Mouse (Mus musculus): ENCODE data around the gene Scrg1. TPM values are rescaled to one million over a fixed set of nuclear protein-coding genes. Genes with fewer than 3 reads are reported as not detected.

Gene Scrg1
- total and polyA plus RNA-seq, 3 experiments = not detected

DNA sequence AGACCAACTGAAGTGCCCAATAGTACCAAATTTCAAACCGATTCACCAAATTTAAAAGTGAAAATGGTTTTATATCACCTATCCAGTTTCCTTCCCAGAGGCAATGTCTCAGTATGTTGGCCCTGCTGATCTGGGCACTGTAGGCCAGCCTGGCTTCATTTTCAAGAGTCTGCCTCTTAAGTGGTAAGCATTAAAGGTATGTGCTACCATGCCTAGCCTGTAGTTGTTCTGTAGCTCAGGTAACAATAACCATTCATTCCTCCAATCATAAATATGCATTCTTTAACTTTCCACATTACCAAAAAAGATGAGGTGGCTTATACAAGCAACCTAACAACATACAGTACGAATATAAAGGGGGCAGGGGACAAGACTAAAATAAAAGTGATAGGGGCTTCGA, 62.0 kb downstream of the Scrg1 start:
- TF ChIP-seq GATA1 (IDR thresholded peaks at IDR 0.05; ENCODE audit: borderline replicate concordance, low read length) (no peak), TAL1 (conservative IDR thresholded peaks at IDR 0.05; ENCODE audit: low read depth, low read length) (no peak), POLR2AphosphoS5 (IDR thresholded peaks at IDR 0.05; ENCODE audit: insufficient replicate concordance, low read depth, low read length) (no peak; the same call in 1 of the 2 replicates), CTCF (IDR thresholded peaks at IDR 0.05; ENCODE audit: low read depth, low read length) (no peak), GATA2 (IDR thresholded peaks at IDR 0.05; ENCODE audit: borderline replicate concordance, low read depth, low read length) (no peak)
- no peak for ATAC-seq (ENCODE audit: extremely low read depth, insufficient number of reproducible peaks, low FRiP score, poor library complexity, severe bottlenecking)
- no peaks in the 10 kb centered on the region for H3K27me3 ChIP-seq (ENCODE audit: insufficient read depth, low read length)
- DNase-seq (ENCODE audit: low spot score) = no peak
- H3K9me3 ChIP-seq (replicated peaks) = no peaks in the 10 kb centered on the region
- peaks cover 20% of the 10 kb centered on the region for H3K4me1 ChIP-seq (ENCODE audit: insufficient read depth, low read depth, low read length)
- peaks cover 55% of the 10 kb centered on the region for H3K36me3 ChIP-seq (replicated peaks)
- H3K4me3 ChIP-seq (ENCODE audit: low read depth, low read length) = no peak overlapping the region

DNA sequence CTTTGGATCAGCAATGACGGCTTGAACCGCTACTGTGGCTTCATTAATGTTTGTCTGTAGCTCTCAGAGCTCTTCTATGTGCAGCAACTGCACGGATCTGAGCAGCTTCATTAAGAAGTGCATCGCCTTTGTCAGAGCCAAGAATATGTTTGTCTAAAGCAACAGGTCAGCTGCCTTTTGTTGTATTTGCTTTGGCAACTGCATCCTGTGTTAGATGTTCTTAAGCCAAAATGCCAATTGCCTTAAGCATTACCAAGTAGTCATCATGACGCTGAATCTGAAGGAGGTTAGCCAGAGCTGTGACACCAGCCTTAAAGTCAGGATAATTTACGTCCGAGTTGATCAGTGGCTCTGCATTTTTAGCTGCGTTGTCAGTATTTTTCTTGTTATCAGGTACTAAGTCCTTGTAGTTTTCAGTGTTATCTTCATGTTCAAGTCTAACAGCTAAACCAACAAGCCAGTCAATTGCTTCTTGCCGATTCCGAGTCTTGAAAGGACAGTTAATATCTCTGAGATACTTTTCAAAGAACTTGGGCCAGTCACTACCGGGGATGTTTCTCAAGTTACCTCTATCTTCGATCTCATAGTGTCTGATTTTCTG, 64.6 kb downstream of the Scrg1 start:
- no peaks in the 10 kb centered on the region for H3K27me3 ChIP-seq (ENCODE audit: insufficient read depth, low read length)
- H3K36me3 ChIP-seq (replicated peaks) = peaks cover 46% of the 10 kb centered on the region
- DNase-seq (ENCODE audit: low spot score) (no peak), ATAC-seq (ENCODE audit: extremely low read depth, insufficient number of reproducible peaks, low FRiP score, poor library complexity, severe bottlenecking) (no peak; the same call in 1 of the 2 replicates)
- TF ChIP-seq POLR2AphosphoS5 (IDR thresholded peaks at IDR 0.05; ENCODE audit: insufficient replicate concordance, low read depth, low read length) = peak; percentile 67; the same call in 1 of the 2 replicates
- TF ChIP-seq TAL1 (conservative IDR thresholded peaks at IDR 0.05; ENCODE audit: low read depth, low read length) = no peak
- no peak overlapping the region for H3K4me3 ChIP-seq (ENCODE audit: low read depth, low read length)
- peaks cover 5% of the 10 kb centered on the region for H3K9me3 ChIP-seq (replicated peaks)
- H3K4me1 ChIP-seq (ENCODE audit: insufficient read depth, low read depth, low read length) = peaks cover 15% of the 10 kb centered on the region

Other genes with a start within 250 kb of the Scrg1 start
- gene Hand2, start 134.9 kb upstream of the Scrg1 start, total RNA-seq (2014; fragmentation: Nextera tagmentation) = not detected in 2 replicates
- not detected in 2 replicates for gene Hand2, start 134.9 kb upstream of the Scrg1 start, total RNA-seq (2017)
- not detected in 2 replicates for gene Hand2, start 134.9 kb upstream of the Scrg1 start, polyA plus RNA-seq (2012)
- gene Sap30, start 31.9 kb downstream of the Scrg1 start, total RNA-seq (2014; fragmentation: Nextera tagmentation) = 17.3 and 17.4 TPM in 2 replicates
- 55.5 and 79.5 TPM in 2 replicates for gene Sap30, start 31.9 kb downstream of the Scrg1 start, total RNA-seq (2017)
- gene Sap30, start 31.9 kb downstream of the Scrg1 start, polyA plus RNA-seq (2012) = 24.5 and 30.5 TPM in 2 replicates
- gene Hmgb2, start 56.0 kb downstream of the Scrg1 start, total RNA-seq (2014; fragmentation: Nextera tagmentation) = 377 and 610 TPM in 2 replicates
- 197 and 208 TPM in 2 replicates for gene Hmgb2, start 56.0 kb downstream of the Scrg1 start, total RNA-seq (2017)
- 118 and 132 TPM in 2 replicates for gene Hmgb2, start 56.0 kb downstream of the Scrg1 start, polyA plus RNA-seq (2012)
- 31.2 and 35.0 TPM in 2 replicates for gene Galnt7, start 197.1 kb downstream of the Scrg1 start, total RNA-seq (2014; fragmentation: Nextera tagmentation)
- gene Galnt7, start 197.1 kb downstream of the Scrg1 start, total RNA-seq (2017) = 14.5 and 19.0 TPM in 2 replicates
- gene Galnt7, start 197.1 kb downstream of the Scrg1 start, polyA plus RNA-seq (2012) = 2.7 TPM in 2 replicates